Comparison of ENCODE assay signal across 25 mouse cellular contexts in genomic region chr8:15731324-15731723, GRCm38 (mm10).
A peak's percentile ranks its signal among the peaks of the same experiment; 100 is the strongest.
DNase-seq lines count a peak whose midpoint lies in the region; ATAC-seq lines count a peak whose summit lies in the region.
"Had no signal": no experiment of that assay in that cellular context is flagged by ENCODE, and none has a peak within 500 bp of the region (broad histone marks: within the 10 kb centered on the region; RNA-seq: fewer than 3 reads in every experiment).

No protein-coding gene starts in this region.

- no peak overlapping the region for H3K4me2 ChIP-seq in kidney, embryonic 15.5 days
- no peak overlapping the region for H3K4me2 ChIP-seq in midbrain, embryonic 15.5 days
- H3K4me2 ChIP-seq: embryonic facial prominence, embryonic 13.5 days; heart, embryonic 11.5 days; hindbrain, embryonic 13.5 days had no signal

- no peak for ATAC-seq in kidney, embryonic 15.5 days (replicated peaks; ENCODE audit: low FRiP score)
- ATAC-seq in midbrain, embryonic 15.5 days (replicated peaks), result no peak
- ATAC-seq: forebrain, embryonic 14.5 days; forebrain, postnatal 0 days; hindbrain, embryonic 16.5 days; intestine, embryonic 16.5 days had no signal

- no peaks in the 10 kb centered on the region for H3K36me3 ChIP-seq in kidney, embryonic 15.5 days
- no peaks in the 10 kb centered on the region for H3K36me3 ChIP-seq in midbrain, embryonic 15.5 days (replicated peaks)
- H3K36me3 ChIP-seq: embryonic facial prominence, embryonic 10.5 days; embryonic facial prominence, embryonic 13.5 days; hindbrain, embryonic 10.5 days; hindbrain, embryonic 13.5 days had no signal

- H3K4me3 ChIP-seq in kidney, embryonic 15.5 days (replicated peaks), result no peak overlapping the region
- no peak overlapping the region for H3K4me3 ChIP-seq in midbrain, embryonic 15.5 days
- H3K4me3 ChIP-seq: embryonic facial prominence, embryonic 10.5 days; embryonic facial prominence, embryonic 13.5 days; gastrocnemius, adult 2 months; hindbrain, embryonic 10.5 days; hindbrain, embryonic 13.5 days had no signal

- H3K27ac ChIP-seq in kidney, embryonic 15.5 days, result no peak overlapping the region
- no peak overlapping the region for H3K27ac ChIP-seq in midbrain, embryonic 15.5 days
- H3K27ac ChIP-seq: embryonic facial prominence, embryonic 10.5 days; embryonic facial prominence, embryonic 13.5 days; gastrocnemius, adult 2 months; hindbrain, embryonic 10.5 days; hindbrain, embryonic 13.5 days had no signal

- H3K9me3 ChIP-seq in kidney, embryonic 15.5 days (replicated peaks), result no peaks in the 10 kb centered on the region
- H3K9me3 ChIP-seq in midbrain, embryonic 15.5 days, result no peaks in the 10 kb centered on the region
- H3K9me3 ChIP-seq: embryonic facial prominence, embryonic 10.5 days; embryonic facial prominence, embryonic 13.5 days; hindbrain, embryonic 10.5 days; hindbrain, embryonic 13.5 days had no signal

- no peaks in the 10 kb centered on the region for H3K4me1 ChIP-seq in kidney, embryonic 15.5 days
- no peaks in the 10 kb centered on the region for H3K4me1 ChIP-seq in midbrain, embryonic 15.5 days
- H3K4me1 ChIP-seq: embryonic facial prominence, embryonic 10.5 days; embryonic facial prominence, embryonic 13.5 days; hindbrain, embryonic 10.5 days; hindbrain, embryonic 13.5 days had no signal

- H3K27me3 ChIP-seq in kidney, embryonic 15.5 days, result no peaks in the 10 kb centered on the region
- H3K27me3 ChIP-seq in midbrain, embryonic 15.5 days (replicated peaks), result no peaks in the 10 kb centered on the region
- H3K27me3 ChIP-seq: embryonic facial prominence, embryonic 13.5 days; hindbrain, embryonic 13.5 days had no signal

- WGBS in kidney, embryonic 15.5 days, result 93% methylated on average over 2 of the region's 2 CpGs
- WGBS in midbrain, embryonic 15.5 days, result 92% methylated on average over 2 of the region's 2 CpGs

- H3K9ac ChIP-seq in kidney, embryonic 15.5 days, result no peak overlapping the region
- H3K9ac ChIP-seq in midbrain, embryonic 15.5 days, result no peak overlapping the region
- H3K9ac ChIP-seq: embryonic facial prominence, embryonic 13.5 days; forebrain, postnatal 0 days; hindbrain, embryonic 13.5 days had no signal

- DNase-seq in 416B (ENCODE audit: low read depth) (peak; percentile 39), NIH3T3 (ENCODE audit: low read depth) (peak; percentile 13)
- peak; percentile 3 for DNase-seq in fibroblast of lung, adult 2 months (ENCODE audit: low read depth)
- no peak for DNase-seq in adrenal gland, postnatal 36 days
- DNase-seq: adrenal gland, adult 2 months; adrenal gland, postnatal 14 days; cerebellum, adult 18-20 months; cerebellum, adult 9-11 months; cerebellum, postnatal 25 days; forebrain, postnatal 0 days; gastrocnemius, adult 2 months; gastrocnemius, postnatal 14 days; heart, adult 11 months; heart, postnatal 36 days; kidney, adult 18-20 months had no signal

Comparison
In these comparisons a context has a peak if more than half of its experiments do, and no peak if none do; other contexts are left out.
1. DNase-seq: peak in 416B (single experiment), NIH3T3 (single experiment) and fibroblast of lung, adult 2 months (single experiment); none in adrenal gland, postnatal 36 days (0 of 2).